Mouse (Mus musculus) embryonic fibroblast, embryonic 13.5 days (primary cell): ENCODE measurements around the gene Hnrnpab.

Experiments
- CTCF ChIP-seq: IDR thresholded peaks from 2 replicates; pipeline ENCODE4 v1.5.1; 2011; ENCODE audit warnings: mild to moderate bottlenecking, control low read depth, low read length, moderate library complexity, borderline replicate concordance; ENCODE audit not compliant: insufficient read depth
- POLR2A ChIP-seq: IDR thresholded peaks from 2 replicates; pipeline ENCODE4 v1.6.1; 2011; ENCODE audit warnings: low read depth, mild to moderate bottlenecking, control low read depth, low read length, moderate library complexity

DNA sequence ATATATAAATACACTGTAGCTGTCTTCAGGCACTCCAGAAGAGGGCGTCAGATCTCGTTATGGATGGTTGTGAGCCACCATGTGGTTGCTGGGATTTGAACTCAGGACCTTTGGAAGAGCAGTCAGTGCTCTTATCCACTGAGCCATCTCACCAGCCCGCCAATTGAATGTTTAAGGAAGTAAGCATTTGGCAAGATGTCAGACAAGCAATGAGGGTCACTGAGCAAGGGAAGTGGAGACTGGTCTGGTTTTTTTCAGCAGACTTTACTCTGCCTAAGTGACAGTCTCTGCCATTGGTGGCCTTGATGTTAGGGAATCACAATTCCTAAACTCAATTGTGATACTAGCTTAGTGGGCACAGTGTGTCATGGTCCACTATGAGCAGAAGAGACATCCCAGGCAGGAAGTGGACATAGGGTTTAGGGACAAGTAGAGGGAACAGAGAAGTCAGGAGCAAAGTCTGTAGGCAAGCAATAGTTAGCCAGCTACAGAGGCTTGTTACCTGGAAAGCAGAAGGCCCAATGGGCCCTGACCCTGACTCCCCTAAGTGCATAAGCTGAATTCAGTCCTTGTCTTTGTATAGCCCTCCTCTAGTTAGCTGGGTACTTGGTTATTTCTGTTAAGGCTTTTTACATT is 11.8 kb downstream of the Hnrnpab start:
- TF ChIP-seq POLR2A, result no peak
- TF ChIP-seq CTCF, result no peak
